Mouse (Mus musculus) midbrain, embryonic 13.5 days (tissue): ENCODE measurements around the gene Ythdf1. TPM values are rescaled to one million over a fixed set of nuclear protein-coding genes. Genes with fewer than 3 reads are reported as not detected.
A peak's percentile ranks its signal among the peaks of the same experiment; 100 is the strongest.

Experiments used
- microRNA-seq: library from miRNA; unstranded; fragments of <30 nt; microRNA quantifications from one replicate; pipeline ENCODE4, GENCODE M21; 2016
- polyA plus RNA-seq: library from polyadenylated mRNA; unstranded; fragments of >200 nt; fragmentation: Nextera tagmentation; extraction: Ambion mirVana; gene quantifications from 2 replicates; pipeline ENCODE4 v1.2.1, GENCODE M21; 2015

Ythdf1 gene
- polyA plus RNA-seq, 1 experiment from 2014 or later: 47.2 TPM

Small RNAs within 50 kb of the gene (microRNA-seq; reads per million reads assigned to microRNA genes)
- gene Mir124a-3: 3.3 reads per million, percentile 13 among the genes with 10 or more reads in this experiment

Other genes with a start within 250 kb of the Ythdf1 start
- gene Dido1, start 210.9 kb downstream of the Ythdf1 start, polyA plus RNA-seq: 33.9 and 36.3 TPM in 2 replicates
- 56.3 and 61.1 TPM in 2 replicates for gene Gid8, start 210.8 kb downstream of the Ythdf1 start, polyA plus RNA-seq
- gene Slc17a9, start 195.7 kb downstream of the Ythdf1 start, polyA plus RNA-seq: 0.27 and 0.61 TPM in 2 replicates
- gene Bhlhe23, start 144.0 kb downstream of the Ythdf1 start, polyA plus RNA-seq: 18.7 and 25.0 TPM in 2 replicates
- 0.27 and 0.55 TPM in 2 replicates for gene Birc7, start 8.1 kb upstream of the Ythdf1 start, polyA plus RNA-seq
- gene Nkain4, start 33.8 kb upstream of the Ythdf1 start, polyA plus RNA-seq: 94.0 and 101 TPM in 2 replicates
- gene Arfgap1, start 46.3 kb upstream of the Ythdf1 start, polyA plus RNA-seq: 98.9 and 103 TPM in 2 replicates
- gene Col20a1, start 65.6 kb upstream of the Ythdf1 start, polyA plus RNA-seq: 0.12 and 0.35 TPM in 2 replicates
- 44.1 and 52.7 TPM in 2 replicates for gene Chrna4, start 122.6 kb upstream of the Ythdf1 start, polyA plus RNA-seq
- 44.0 and 47.3 TPM in 2 replicates for gene Kcnq2, start 214.4 kb upstream of the Ythdf1 start, polyA plus RNA-seq
- 3.5 and 3.8 TPM in 2 replicates for gene Eef1a2, start 236.1 kb upstream of the Ythdf1 start, polyA plus RNA-seq